26 mouse cellular contexts compared by ENCODE assay signal in the genomic region with DNA sequence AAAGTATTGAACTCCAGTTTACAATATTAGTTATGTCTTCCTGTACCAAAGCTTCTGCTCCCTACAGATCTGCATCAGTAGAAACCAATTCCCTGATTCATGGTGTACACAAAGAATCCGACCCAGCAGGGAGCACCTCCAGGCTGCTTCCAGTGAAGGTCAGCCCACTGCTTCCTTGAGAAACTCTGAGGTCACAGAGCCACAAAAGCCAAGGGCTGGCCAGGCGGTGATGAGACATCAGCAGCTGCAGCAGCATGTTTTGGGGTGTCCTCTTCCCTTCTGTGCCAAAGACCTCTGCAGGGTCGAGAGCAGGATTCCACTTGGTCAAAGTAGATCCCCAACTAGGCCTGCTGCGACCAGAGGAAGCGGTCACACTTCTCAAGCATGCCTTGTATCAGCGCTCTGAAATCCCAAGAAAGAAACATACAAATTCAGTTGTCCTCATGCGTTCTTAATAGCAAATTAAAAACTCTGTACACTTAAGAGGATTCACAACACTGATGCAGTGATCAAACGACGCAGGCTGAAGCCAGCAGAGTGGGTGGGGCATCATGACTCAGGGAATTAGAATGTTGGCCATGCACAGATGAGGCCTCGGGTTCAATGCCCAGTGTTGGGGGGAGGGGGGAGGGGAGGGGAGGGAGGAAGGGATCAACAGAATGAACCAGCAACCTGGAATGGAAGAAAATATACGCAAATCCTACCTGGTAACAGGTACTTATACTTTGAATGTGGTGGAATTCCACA. TPM values are rescaled to one million over a fixed set of nuclear protein-coding genes. Genes with fewer than 3 reads are reported as not detected.
DNase-seq lines count a peak whose midpoint lies in the region; ATAC-seq and TF ChIP-seq lines count a peak whose summit lies in the region.
"Had no signal": no experiment of that assay in that cellular context is flagged by ENCODE, and none has a peak within 500 bp of the region (broad histone marks: within the 10 kb centered on the region; RNA-seq: fewer than 3 reads in every experiment).

No protein-coding gene starts in this region.

- H3K27me3 ChIP-seq in liver, postnatal 0 days (ENCODE audit: insufficient read depth, low read length), result no peaks in the 10 kb centered on the region
- H3K27me3 ChIP-seq in ES-Bruce4 (ENCODE audit: control insufficient read depth, insufficient read depth, low read length, poor library complexity, severe bottlenecking), result no peaks in the 10 kb centered on the region
- H3K27me3 ChIP-seq: embryonic facial prominence, embryonic 12.5 days; limb, embryonic 13.5 days; midbrain, embryonic 12.5 days had no signal

- H3K27ac ChIP-seq in liver, postnatal 0 days (ENCODE audit: low read depth), result no peak overlapping the region
- peak overlapping the region; percentile 85 for H3K27ac ChIP-seq in ES-Bruce4 (ENCODE audit: insufficient read depth, low read length)
- H3K27ac ChIP-seq: embryonic facial prominence, embryonic 12.5 days; limb, embryonic 13.5 days; macrophage; midbrain, embryonic 12.5 days had no signal

- 70% methylated on average over 11 of the region's 11 CpGs for WGBS in liver, postnatal 0 days (ENCODE audit: insufficient replicate concordance)

- no peak for TF ChIP-seq CTCF in liver, postnatal 0 days (IDR thresholded peaks at IDR 0.05; ENCODE audit: low read depth)
- no peak for TF ChIP-seq CTCF in ES-Bruce4 (IDR thresholded peaks at IDR 0.05; ENCODE audit: low read depth, low read length)

- intact Hi-C loops in left cerebral cortex, postnatal 14 days (cut with DNase I), result no loop called here

- no peak overlapping the region for H3K4me3 ChIP-seq in liver, postnatal 0 days (ENCODE audit: low read depth, low read length)
- no peak overlapping the region for H3K4me3 ChIP-seq in ES-Bruce4 (ENCODE audit: low read depth, low read length)
- H3K4me3 ChIP-seq: embryonic facial prominence, embryonic 12.5 days; limb, embryonic 13.5 days; midbrain, embryonic 12.5 days had no signal

- no peaks in the 10 kb centered on the region for H3K4me1 ChIP-seq in liver, postnatal 0 days (ENCODE audit: insufficient read depth)
- peaks cover 21% of the 10 kb centered on the region for H3K4me1 ChIP-seq in ES-Bruce4 (ENCODE audit: control insufficient read depth, insufficient read depth, low read length)
- H3K4me1 ChIP-seq: embryonic facial prominence, embryonic 12.5 days; limb, embryonic 13.5 days; midbrain, embryonic 12.5 days had no signal

- no peak for ATAC-seq in liver, postnatal 0 days
- ATAC-seq: forebrain, embryonic 16.5 days had no signal

- DNase-seq in liver, result peak; percentile 36
- DNase-seq in liver, postnatal 0 days, result no peak
- DNase-seq in adrenal gland, postnatal 10 days, result peak; percentile 5
- no peak for DNase-seq in spleen, postnatal 10 days (ENCODE audit: low spot score in 2 of 2)
- no peak for DNase-seq in left cerebral cortex, postnatal 14 days (ENCODE audit: low spot score in 2 of 2)
- no peak for DNase-seq in spleen, postnatal 4 days (ENCODE audit: low spot score in 2 of 2)
- DNase-seq: cerebellum, adult 2 months; heart, adult 18-20 months; kidney, adult 8-10 months; kidney, postnatal 36 days; layer of hippocampus, adult 9-11 months; lung, adult 2 months; right cerebral cortex, postnatal 25 days; thymus, postnatal 4 days had no signal

- H3K36me3 ChIP-seq in liver, postnatal 0 days (replicated peaks; ENCODE audit: insufficient read depth, low read length), result peaks cover 32% of the 10 kb centered on the region
- 0 out of 2 replicates have a peak, but pooled peaks cover 2% of the 10 kb centered on the region for H3K36me3 ChIP-seq in ES-Bruce4 (ENCODE audit: control insufficient read depth, insufficient read depth, low read length, poor library complexity, severe bottlenecking)

- no peak overlapping the region for H3K9ac ChIP-seq in liver, postnatal 0 days (replicated peaks)
- H3K9ac ChIP-seq in ES-Bruce4 (ENCODE audit: low read depth, poor library complexity, severe bottlenecking), result no peak overlapping the region
- H3K9ac ChIP-seq: embryonic facial prominence, embryonic 12.5 days; limb, embryonic 13.5 days; midbrain, embryonic 12.5 days had no signal

- TF ChIP-seq EP300 in liver, postnatal 0 days (IDR thresholded peaks at IDR 0.05; ENCODE audit: low read depth), result no peak
- peak; percentile 96 for TF ChIP-seq EP300 in ES-Bruce4 (IDR thresholded peaks at IDR 0.05; ENCODE audit: insufficient read depth, low read depth, low read length)

- no peak overlapping the region for H3K4me2 ChIP-seq in liver, postnatal 0 days (ENCODE audit: low read depth, low read length)
- H3K4me2 ChIP-seq: embryonic facial prominence, embryonic 12.5 days; limb, embryonic 13.5 days; midbrain, embryonic 12.5 days had no signal

- no peaks in the 10 kb centered on the region for H3K9me3 ChIP-seq in liver, postnatal 0 days (ENCODE audit: low read length)
- H3K9me3 ChIP-seq in ES-Bruce4 (replicated peaks; ENCODE audit: control insufficient read depth, insufficient read depth, low read length, poor library complexity, severe bottlenecking), result no peaks in the 10 kb centered on the region
- H3K9me3 ChIP-seq: embryonic facial prominence, embryonic 12.5 days; limb, embryonic 13.5 days; midbrain, embryonic 12.5 days had no signal

- TF ChIP-seq POLR2A in ES-Bruce4 (IDR thresholded peaks at IDR 0.05; ENCODE audit: insufficient read depth, low read length), result no peak

RNA-seq across cellular contexts. Expression of a gene that starts 9.6 kb away (rescaled TPM):
- 0.19 and 0.25 TPM in 2 replicates for polyA plus RNA-seq in liver, postnatal 0 days (2015; fragmentation: Nextera tagmentation; extraction: Ambion mirVana)
- polyA plus RNA-seq in ES-Bruce4 (2011; ENCODE audit: insufficient read depth, insufficient read length, low read depth, missing spikeins), result not detected in 2 replicates
- total RNA-seq in adrenal gland, postnatal 10 days (2021), result not detected
- total RNA-seq in left cerebral cortex, postnatal 14 days (2021), result not detected
- total RNA-seq: gastrocnemius, adult 8-10 months; heart, adult 18-20 months; hematopoietic stem cell, adult 5-6 weeks; left cerebral cortex, adult 8-10 months had no signal
- polyA plus RNA-seq: cerebellum, adult 2 months; cortical plate, adult 2 months; embryonic facial prominence, embryonic 12.5 days; forebrain, embryonic 16.5 days; heart, embryonic 14.5 days; lung, adult 2 months; macrophage; midbrain, embryonic 12.5 days; neural tube, embryonic 14.5 days had no signal

RNA-seq across cellular contexts. Expression of a gene that starts 18.4 kb away (rescaled TPM):
- polyA plus RNA-seq in liver, postnatal 0 days (2015; fragmentation: Nextera tagmentation; extraction: Ambion mirVana), result 0.38 and 0.63 TPM in 2 replicates
- not detected in 2 replicates for polyA plus RNA-seq in ES-Bruce4 (2011; ENCODE audit: insufficient read depth, insufficient read length, low read depth, missing spikeins)
- total RNA-seq in adrenal gland, postnatal 10 days (2021), result under 1 TPM in 1 of 2 experiments, not detected in 1; 0.63 TPM
- total RNA-seq in left cerebral cortex, postnatal 14 days (2021), result not detected
- total RNA-seq: gastrocnemius, adult 8-10 months; heart, adult 18-20 months; hematopoietic stem cell, adult 5-6 weeks; left cerebral cortex, adult 8-10 months had no signal
- polyA plus RNA-seq: cortical plate, adult 2 months; forebrain, embryonic 16.5 days; heart, embryonic 14.5 days; lung, adult 2 months; macrophage; midbrain, embryonic 12.5 days; neural tube, embryonic 14.5 days had no signal

RNA-seq across cellular contexts. Expression of a gene that starts 28.8 kb away (rescaled TPM):
- polyA plus RNA-seq in liver, postnatal 0 days (2015; fragmentation: Nextera tagmentation; extraction: Ambion mirVana), result 2.3 and 2.4 TPM in 2 replicates
- polyA plus RNA-seq in ES-Bruce4 (2011; ENCODE audit: insufficient read depth, insufficient read length, low read depth, missing spikeins), result not detected in 2 replicates
- 10 to 100 TPM in 1 of 2 experiments, 1 to 10 TPM in 1; 3.2 to 10.9 TPM for total RNA-seq in adrenal gland, postnatal 10 days (2021)
- total RNA-seq in left cerebral cortex, postnatal 14 days (2021), result not detected
- total RNA-seq: gastrocnemius, adult 8-10 months; heart, adult 18-20 months; hematopoietic stem cell, adult 5-6 weeks; left cerebral cortex, adult 8-10 months had no signal
- polyA plus RNA-seq: cerebellum, adult 2 months; cortical plate, adult 2 months; embryonic facial prominence, embryonic 12.5 days; forebrain, embryonic 16.5 days; heart, embryonic 14.5 days; limb, embryonic 13.5 days; macrophage; midbrain, embryonic 12.5 days; neural tube, embryonic 14.5 days had no signal

RNA-seq across cellular contexts. Expression of a gene that starts 34.6 kb away (rescaled TPM):
- polyA plus RNA-seq in liver, postnatal 0 days (2015; fragmentation: Nextera tagmentation; extraction: Ambion mirVana), result 3.3 and 3.6 TPM in 2 replicates
- 14.8 and 20.3 TPM in 2 replicates for polyA plus RNA-seq in ES-Bruce4 (2011; ENCODE audit: insufficient read depth, insufficient read length, low read depth, missing spikeins)
- total RNA-seq in adrenal gland, postnatal 10 days (2021), result 10 to 100 TPM; 21.7 to 21.9 TPM
- 10 to 100 TPM; 11.4 to 13.7 TPM for total RNA-seq in left cerebral cortex, postnatal 14 days (2021)

RNA-seq across cellular contexts. Expression of a gene that starts 34.7 kb away (rescaled TPM):
- polyA plus RNA-seq in liver, postnatal 0 days (2015; fragmentation: Nextera tagmentation; extraction: Ambion mirVana), result 18.8 TPM in 2 replicates
- polyA plus RNA-seq in ES-Bruce4 (2011; ENCODE audit: insufficient read depth, insufficient read length, low read depth, missing spikeins), result 68.4 and 81.9 TPM in 2 replicates
- total RNA-seq in adrenal gland, postnatal 10 days (2021), result 10 to 100 TPM; 36.1 to 37.1 TPM
- total RNA-seq in left cerebral cortex, postnatal 14 days (2021), result 10 to 100 TPM; 37.0 to 39.3 TPM

Comparison
In these comparisons a context has a peak if more than half of its experiments do, and no peak if none do; other contexts are left out.
1. DNase-seq: peak in liver (single experiment) and adrenal gland, postnatal 10 days (single experiment); none in liver, postnatal 0 days (single experiment), spleen, postnatal 10 days (0 of 2), left cerebral cortex, postnatal 14 days (0 of 2) and spleen, postnatal 4 days (0 of 2).
2. RNA of a gene that starts 28.8 kb away (total RNA-seq): 3.2 to 10.9 TPM in adrenal gland, postnatal 10 days; not detected in left cerebral cortex, postnatal 14 days; every median in the first group is over 4 times any median in the second.